Mouse (Mus musculus): ENCODE data around the gene Bad. TPM values are rescaled to one million over a fixed set of nuclear protein-coding genes. Genes with fewer than 3 reads are reported as not detected.
"Not testable (repeated sequence)": the region's sequence is repeated elsewhere in the genome, so short reads cannot be mapped to it uniquely, and the experiment has no call there.

Bad gene
- polyA plus RNA-seq (2015; fragmentation: Nextera tagmentation; extraction: Ambion mirVana): 90.1 and 99.1 TPM in 2 replicates

DNA sequence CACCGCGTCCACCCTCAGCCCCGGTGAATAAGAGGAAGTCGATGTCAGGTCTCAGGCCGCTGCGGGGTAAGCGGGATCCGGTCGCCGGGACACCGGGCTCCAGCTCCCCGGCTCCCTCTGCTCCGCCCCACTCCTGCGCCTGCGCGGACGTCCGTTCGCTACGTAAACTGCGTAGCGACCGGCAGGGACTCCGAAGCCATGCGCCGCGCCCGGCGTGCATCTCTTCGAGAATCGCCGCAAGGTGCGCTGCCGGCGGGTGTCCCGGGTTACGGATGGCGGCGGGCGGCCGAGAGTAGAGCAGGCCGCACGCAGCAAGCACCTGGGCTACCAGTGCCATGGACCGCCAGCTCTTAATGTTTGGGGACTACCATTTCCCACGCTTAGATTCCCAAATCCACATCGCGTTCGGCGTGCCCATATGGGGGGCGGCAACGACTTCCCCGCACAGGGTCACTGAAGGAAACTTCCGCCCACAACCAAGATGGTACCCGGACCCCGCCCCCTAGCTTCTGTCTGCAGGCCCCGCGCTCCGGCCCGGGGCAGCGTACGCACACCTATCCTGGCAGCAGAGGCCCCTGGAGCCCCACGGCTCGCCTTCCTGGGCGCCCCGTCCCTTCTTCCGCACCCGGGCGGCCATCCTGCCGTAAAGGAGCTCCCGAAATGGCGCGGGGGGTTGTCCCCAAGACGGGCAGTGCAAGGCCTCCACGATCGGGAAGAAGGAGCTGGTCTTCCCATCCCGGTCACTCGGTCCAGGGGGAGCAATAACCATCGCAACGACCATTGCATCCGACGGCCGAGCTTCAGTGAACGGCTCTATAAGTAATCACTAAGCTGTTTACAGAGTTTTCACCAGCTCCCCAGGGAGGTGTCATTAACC lies at the start of gene Bad:
Gene Bad, plus strand, starts transcription at position 490 of the 877 bp plus-strand sequence.
- Histone ChIP-seq H3K4me2 (peak within 1 kb of the TSS; percentile 98), H3K36me3 (no peaks in the 10 kb centered on the region), H3K4me1 (replicated peaks) (peaks cover 50% of the 10 kb centered on the region), H3K9me3 (no peaks in the 10 kb centered on the region), H3K27me3 (0 out of 2 replicates have a peak, but pooled peaks cover 8% of the 10 kb centered on the region), H3K9ac (peak within 1 kb of the TSS; percentile 94), H3K4me3 (peak within 1 kb of the TSS; percentile 94), H3K27ac (replicated peaks) (peak within 1 kb of the TSS; percentile 97)
- ATAC-seq (ENCODE audit: low FRiP score, low read depth): peak; percentile 82
- under 1% methylated on average over 83 of the region's 83 CpGs for WGBS

DNA sequence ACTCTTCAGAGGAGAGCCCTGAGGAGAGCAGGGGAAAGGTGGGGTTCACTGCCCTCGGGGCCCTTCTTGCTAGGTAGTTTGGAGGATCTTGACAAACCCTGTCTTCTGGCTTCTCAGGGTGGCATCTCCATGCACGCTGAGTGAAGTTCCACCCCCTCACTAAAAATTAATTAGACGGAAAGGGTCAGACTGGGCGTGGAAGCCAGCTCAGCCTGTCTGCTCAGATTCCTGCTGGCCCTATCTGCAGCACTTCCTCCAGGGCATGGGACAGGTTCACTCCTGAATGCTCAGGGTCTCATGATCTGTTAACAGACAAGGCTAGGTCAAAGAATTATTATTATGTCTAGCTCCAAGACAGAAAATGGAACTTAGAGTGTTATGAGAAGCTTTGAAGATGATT lies 49.1 kb upstream of the Bad start:
- Histone ChIP-seq H3K27ac (replicated peaks) (no peak overlapping the region), H3K9ac (no peak overlapping the region), H3K36me3 (no peaks in the 10 kb centered on the region), H3K27me3 (no peaks in the 10 kb centered on the region), H3K4me1 (replicated peaks) (no peaks in the 10 kb centered on the region), H3K9me3 (no peaks in the 10 kb centered on the region), H3K4me2 (no peak overlapping the region), H3K4me3 (no peak overlapping the region)
- no peak for ATAC-seq (ENCODE audit: low FRiP score, low read depth)
- WGBS: 70% methylated on average over 4 of the region's 4 CpGs

DNA sequence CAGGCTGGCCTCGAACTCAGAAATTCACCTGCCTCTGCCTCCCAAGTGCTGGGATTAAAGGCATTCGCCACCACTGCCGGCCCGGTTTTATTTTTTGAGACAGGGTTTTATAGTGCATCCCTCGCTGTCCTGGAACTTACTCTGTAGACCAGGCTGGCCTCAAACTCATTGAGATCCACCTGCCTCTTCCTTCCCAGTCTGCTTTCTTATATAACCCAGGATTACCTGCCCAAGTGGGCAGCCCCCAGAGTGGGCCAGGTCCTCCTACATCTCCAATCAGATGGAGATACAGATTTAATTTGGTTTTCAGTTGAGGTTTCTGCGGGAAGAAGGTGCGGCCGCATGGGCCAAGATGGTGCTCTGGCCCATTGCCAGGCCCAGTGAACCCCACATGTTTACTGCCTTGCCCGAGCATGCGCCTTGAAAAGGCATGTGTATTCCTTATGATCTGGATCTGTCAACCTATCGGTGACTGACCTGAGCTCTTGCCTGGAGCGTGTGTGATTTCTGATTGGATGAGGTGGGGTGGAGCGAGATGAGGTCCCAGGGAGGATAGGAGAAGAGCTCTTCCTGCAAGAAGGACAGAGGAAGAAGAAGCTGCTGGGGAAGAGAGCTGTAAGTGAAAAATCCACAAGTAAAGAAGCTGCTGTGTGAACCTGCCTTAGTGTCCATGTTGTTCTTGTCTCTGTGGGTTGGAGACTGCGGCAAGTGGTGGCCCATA lies 47.8 kb upstream of the Bad start:
- H3K4me1 ChIP-seq (replicated peaks): no peaks in the 10 kb centered on the region
- no peak overlapping the region for H3K27ac ChIP-seq (replicated peaks)
- no peaks in the 10 kb centered on the region for H3K36me3 ChIP-seq
- H3K27me3 ChIP-seq: no peaks in the 10 kb centered on the region
- WGBS: 93% methylated on average over 14 of the region's 14 CpGs
- ATAC-seq (ENCODE audit: low FRiP score, low read depth): no peak
- H3K4me2 ChIP-seq: no peak overlapping the region
- no peaks in the 10 kb centered on the region for H3K9me3 ChIP-seq
- H3K9ac ChIP-seq: no peak overlapping the region
- H3K4me3 ChIP-seq: no peak overlapping the region

DNA sequence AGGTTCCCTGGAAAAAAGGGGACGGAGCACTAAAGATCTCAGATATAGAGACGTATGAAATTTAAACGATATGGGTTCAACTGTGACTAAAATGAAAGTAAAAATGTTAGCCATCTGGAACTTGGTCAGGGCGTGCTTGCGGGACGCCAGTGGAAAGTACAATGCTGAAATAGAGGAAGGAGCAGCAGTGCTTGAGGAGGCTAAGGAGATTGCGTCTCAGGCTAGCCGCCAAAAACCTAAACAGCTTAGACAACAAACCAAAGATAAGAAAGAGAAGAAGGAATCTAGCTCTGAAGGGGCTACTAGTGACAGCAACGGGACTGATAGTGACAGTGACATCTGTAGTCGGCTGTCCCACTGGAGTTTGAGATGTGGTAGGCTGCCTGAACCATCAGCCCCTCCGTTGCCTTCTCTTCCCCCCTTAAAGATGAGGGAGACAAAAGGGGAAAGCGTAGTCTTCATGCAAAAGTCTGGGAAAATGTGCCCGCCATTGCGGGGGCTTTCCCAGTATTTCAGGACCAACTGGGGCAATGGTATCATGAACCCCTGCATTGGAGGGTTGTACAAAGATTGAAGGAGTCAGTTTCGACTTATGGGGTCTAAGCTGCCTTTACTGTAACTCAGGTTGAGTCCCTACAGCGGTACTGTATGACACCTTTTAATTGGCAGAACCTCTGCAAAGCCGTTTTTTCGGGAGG lies 45.9 kb upstream of the Bad start:
- H3K9me3 ChIP-seq; ATAC-seq (ENCODE audit: low FRiP score, low read depth); H3K36me3 ChIP-seq; H3K4me3 ChIP-seq; H3K27ac ChIP-seq (replicated peaks); H3K4me1 ChIP-seq (replicated peaks); H3K9ac ChIP-seq; H3K27me3 ChIP-seq; H3K4me2 ChIP-seq: not testable (repeated sequence)
- 90% methylated on average over 18 of the region's 18 CpGs for WGBS

DNA sequence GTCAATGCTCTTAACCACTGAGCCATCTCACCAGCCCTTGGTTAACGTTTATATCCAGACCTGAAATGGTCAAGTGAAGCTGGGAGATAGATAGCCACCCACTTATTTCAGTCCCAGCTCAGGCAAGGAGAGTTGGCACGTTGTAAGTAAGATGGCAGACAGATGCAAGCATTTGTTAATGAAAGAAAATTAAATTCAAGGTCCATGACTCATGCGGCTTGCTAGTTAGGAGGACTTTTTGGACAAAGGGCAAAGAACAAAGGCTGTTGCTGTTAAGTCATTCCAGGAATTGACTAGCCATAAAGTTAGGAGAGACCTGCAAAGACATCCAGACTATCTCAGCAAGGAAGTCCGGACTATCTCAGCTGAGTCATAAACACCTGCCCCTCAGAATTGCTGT lies 42.0 kb upstream of the Bad start:
- 81% methylated on average over 4 of the region's 4 CpGs for WGBS
- no peak for ATAC-seq (ENCODE audit: low FRiP score, low read depth)
- no peaks in the 10 kb centered on the region for H3K27me3 ChIP-seq
- H3K27ac ChIP-seq (replicated peaks): no peak overlapping the region
- H3K36me3 ChIP-seq: peaks cover 3% of the 10 kb centered on the region; the same call in 1 of the 2 replicates
- no peak overlapping the region for H3K4me2 ChIP-seq
- H3K4me1 ChIP-seq (replicated peaks): no peaks in the 10 kb centered on the region
- H3K9me3 ChIP-seq: no peaks in the 10 kb centered on the region
- no peak overlapping the region for H3K4me3 ChIP-seq
- H3K9ac ChIP-seq: no peak overlapping the region

DNA sequence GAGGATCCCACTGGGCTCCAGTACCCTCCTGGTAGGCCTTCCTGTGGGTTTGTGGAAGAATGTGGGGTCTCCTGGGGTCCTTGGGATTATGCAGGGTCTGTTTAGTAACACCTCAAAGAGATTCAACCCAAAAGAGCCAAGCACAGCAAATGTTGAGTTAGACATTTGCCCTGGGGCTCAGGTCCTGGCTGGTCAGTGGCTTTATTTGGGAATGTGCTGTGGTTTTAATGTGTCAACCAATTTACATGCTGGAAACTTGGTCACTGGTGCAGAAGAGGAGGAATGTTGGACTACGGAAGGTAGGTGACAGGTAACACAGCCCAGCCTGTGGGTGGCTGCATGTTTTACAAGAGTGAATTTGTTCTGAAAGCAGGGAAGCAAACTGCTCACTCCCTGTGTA lies 38.6 kb upstream of the Bad start:
- Histone ChIP-seq H3K36me3 (peaks cover 25% of the 10 kb centered on the region), H3K4me1 (replicated peaks) (peaks cover 14% of the 10 kb centered on the region), H3K27me3 (no peaks in the 10 kb centered on the region), H3K27ac (replicated peaks) (no peak overlapping the region), H3K9ac (no peak overlapping the region), H3K4me3 (no peak overlapping the region), H3K4me2 (no peak overlapping the region), H3K9me3 (no peaks in the 10 kb centered on the region)
- no peak for ATAC-seq (ENCODE audit: low FRiP score, low read depth)
- 88% methylated on average over 1 of the region's 1 CpGs for WGBS

DNA sequence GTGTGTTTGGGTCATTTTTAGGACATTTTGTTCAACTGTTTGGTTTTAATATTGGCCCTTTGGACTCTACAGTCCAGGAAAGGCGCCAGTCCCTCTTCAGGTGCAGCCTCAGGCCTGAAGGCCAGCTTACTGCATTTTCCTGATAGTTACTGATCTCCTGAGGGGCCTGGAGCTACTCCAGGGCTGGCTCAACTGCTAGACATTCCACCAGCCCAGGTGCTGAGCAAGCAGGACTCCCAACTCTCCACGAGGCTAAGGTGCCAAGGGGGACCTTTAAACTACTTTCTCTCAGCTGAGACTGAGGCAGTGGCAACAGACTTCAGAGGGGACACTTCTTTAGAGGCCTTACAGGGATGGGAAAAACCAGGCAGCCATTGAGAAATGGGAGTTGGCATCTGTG lies 36.8 kb upstream of the Bad start:
- H3K36me3 ChIP-seq: peaks cover 25% of the 10 kb centered on the region
- H3K9me3 ChIP-seq: no peaks in the 10 kb centered on the region
- peaks cover 24% of the 10 kb centered on the region for H3K4me1 ChIP-seq (replicated peaks)
- no peak overlapping the region for H3K4me3 ChIP-seq
- H3K9ac ChIP-seq: no peak overlapping the region
- H3K27ac ChIP-seq (replicated peaks): no peak overlapping the region
- no peak for ATAC-seq (ENCODE audit: low FRiP score, low read depth)
- H3K4me2 ChIP-seq: no peak overlapping the region
- WGBS: 85% methylated on average over 2 of the region's 2 CpGs
- no peaks in the 10 kb centered on the region for H3K27me3 ChIP-seq

DNA sequence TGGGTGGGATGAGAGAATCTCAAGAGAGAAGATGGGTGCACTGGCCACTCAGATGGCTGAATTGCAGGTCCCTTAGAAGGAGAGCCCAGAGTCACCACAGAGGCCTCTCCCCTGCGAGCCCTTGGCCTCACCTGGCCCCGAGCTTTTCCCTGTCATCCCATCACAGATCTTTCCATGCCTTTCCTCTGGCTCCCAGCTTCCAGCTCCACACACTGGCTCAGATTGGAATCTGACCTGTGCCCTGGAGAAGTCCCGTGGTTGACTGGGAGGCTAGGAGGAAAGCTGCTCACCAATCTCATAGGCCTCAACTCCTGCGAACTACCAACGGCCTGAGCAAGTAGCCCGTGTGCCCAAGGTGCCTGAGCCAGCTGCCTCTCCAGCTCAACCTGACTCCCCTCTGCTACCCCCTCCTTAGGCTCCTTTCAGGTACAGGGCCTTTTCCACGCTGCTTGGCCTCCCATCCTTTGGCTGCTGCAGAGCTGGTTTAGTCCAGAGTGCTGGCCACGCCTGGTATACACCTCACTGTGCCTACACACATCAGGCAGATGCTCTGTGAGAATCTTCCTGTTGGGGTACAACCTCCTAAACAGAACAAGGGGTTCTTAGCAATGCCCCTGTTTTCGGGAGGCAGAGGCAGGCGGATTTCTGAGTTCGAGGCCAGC lies 36.0 kb upstream of the Bad start:
- Histone ChIP-seq H3K27me3 (no peaks in the 10 kb centered on the region), H3K9ac (no peak overlapping the region), H3K27ac (replicated peaks) (no peak overlapping the region), H3K36me3 (peaks cover 25% of the 10 kb centered on the region), H3K4me1 (replicated peaks) (peaks cover 26% of the 10 kb centered on the region), H3K4me3 (no peak overlapping the region), H3K4me2 (no peak overlapping the region), H3K9me3 (no peaks in the 10 kb centered on the region)
- ATAC-seq (ENCODE audit: low FRiP score, low read depth): no peak
- WGBS: 98% methylated on average over 11 of the region's 11 CpGs

DNA sequence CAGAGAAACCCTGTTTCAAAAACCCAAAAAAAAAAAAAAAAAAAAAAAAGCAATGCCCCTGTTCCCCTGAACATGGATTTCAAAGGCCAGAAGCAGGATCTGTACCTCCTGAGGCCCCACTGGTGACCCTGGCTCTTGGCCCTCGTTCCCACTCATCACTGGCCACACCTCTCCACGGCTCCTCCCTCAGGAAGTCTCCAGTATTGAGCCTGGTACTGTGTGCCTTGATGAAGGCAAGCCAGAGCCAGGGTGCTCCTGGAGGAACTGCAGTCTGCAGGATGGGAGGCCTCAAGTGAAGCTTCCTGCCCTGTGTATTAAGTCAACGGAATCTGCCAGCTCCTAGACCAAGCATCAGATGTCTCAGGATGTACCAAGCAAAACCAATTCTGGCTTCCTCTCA lies 35.5 kb upstream of the Bad start:
- no peak for ATAC-seq (ENCODE audit: low FRiP score, low read depth)
- peaks cover 25% of the 10 kb centered on the region for H3K36me3 ChIP-seq
- no peak overlapping the region for H3K4me2 ChIP-seq
- WGBS: 85% methylated on average over 3 of the region's 3 CpGs
- no peak overlapping the region for H3K27ac ChIP-seq (replicated peaks)
- H3K27me3 ChIP-seq: no peaks in the 10 kb centered on the region
- H3K4me1 ChIP-seq (replicated peaks): peaks cover 30% of the 10 kb centered on the region
- no peaks in the 10 kb centered on the region for H3K9me3 ChIP-seq
- no peak overlapping the region for H3K4me3 ChIP-seq
- H3K9ac ChIP-seq: no peak overlapping the region

DNA sequence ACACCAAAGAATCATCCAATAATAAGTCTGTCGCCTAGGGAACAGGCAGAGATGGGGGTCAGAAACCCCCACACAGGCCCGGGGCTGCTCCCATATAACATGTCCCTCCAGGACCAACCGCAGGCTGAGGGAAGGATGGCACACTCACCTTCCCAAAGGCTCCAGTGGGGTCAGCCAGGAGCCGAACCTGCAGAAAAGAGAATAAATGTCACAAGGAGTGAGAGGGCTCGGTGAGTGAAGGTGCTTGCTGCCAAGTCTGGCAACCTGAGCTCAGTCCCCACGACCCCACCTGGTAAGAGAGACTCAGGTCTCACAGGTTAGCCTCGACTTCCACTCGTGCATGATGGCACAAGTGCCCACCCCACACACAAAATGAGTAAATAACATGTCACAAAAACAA lies 34.6 kb upstream of the Bad start:
- Histone ChIP-seq H3K4me2 (no peak overlapping the region), H3K4me1 (replicated peaks) (peaks cover 37% of the 10 kb centered on the region), H3K9ac (no peak overlapping the region), H3K27ac (replicated peaks) (no peak overlapping the region), H3K9me3 (no peaks in the 10 kb centered on the region), H3K27me3 (no peaks in the 10 kb centered on the region), H3K36me3 (peaks cover 34% of the 10 kb centered on the region), H3K4me3 (no peak overlapping the region)
- WGBS: 94% methylated on average over 8 of the region's 8 CpGs
- ATAC-seq (ENCODE audit: low FRiP score, low read depth): no peak

DNA sequence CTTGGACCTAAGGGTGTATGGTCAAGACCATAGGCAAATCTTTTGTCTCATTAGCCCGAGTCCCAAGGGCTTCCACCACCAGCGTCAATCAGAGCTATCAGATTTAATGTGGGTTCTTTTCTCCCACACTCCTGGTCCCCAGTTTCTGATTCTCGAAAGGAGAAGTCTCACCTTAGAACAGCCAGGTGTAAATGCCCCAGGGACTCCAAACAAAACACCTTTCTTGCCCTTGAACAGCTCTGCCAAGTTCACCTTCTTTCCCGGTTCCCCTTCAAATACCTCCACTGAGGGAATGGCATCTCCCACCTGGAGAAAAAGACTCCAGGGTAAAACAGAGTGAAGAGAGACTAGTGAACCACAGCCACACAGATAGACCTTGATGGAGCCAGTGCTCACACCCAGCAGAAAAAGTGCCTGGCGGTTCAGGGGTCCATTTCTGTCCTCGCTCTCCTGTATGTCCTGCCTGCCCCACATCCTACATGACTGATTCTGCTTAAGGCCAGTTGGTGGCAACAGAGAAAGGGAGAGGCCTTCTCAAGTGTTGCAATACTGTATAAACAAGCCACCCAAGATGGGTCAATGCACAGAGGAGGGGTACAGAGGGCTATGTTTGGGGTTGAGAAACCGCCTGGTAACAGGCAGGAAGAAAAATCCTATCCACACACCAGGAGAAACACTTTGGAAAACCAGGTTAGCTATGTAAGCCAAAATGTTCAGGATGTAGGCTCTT lies 33.7 kb upstream of the Bad start:
- H3K9ac ChIP-seq: 0 out of 2 replicates have a peak overlapping the region, but pooled peaks have one; percentile 0
- peaks cover 42% of the 10 kb centered on the region for H3K36me3 ChIP-seq
- H3K9me3 ChIP-seq: no peaks in the 10 kb centered on the region
- H3K27ac ChIP-seq (replicated peaks): no peak overlapping the region
- H3K4me3 ChIP-seq: peak overlapping the region; percentile 52
- peak overlapping the region; percentile 82 for H3K4me2 ChIP-seq
- H3K27me3 ChIP-seq: no peaks in the 10 kb centered on the region
- peaks cover 37% of the 10 kb centered on the region for H3K4me1 ChIP-seq (replicated peaks)
- WGBS: 84% methylated on average over 7 of the region's 7 CpGs
- no peak for ATAC-seq (ENCODE audit: low FRiP score, low read depth)

Measured in hindbrain, embryonic 15.5 days (tissue).